Mouse (Mus musculus): ENCODE data around the gene Baiap3.

- TF ChIP-seq POLR2A (IDR thresholded peaks at IDR 0.05; ENCODE audit: extremely low read depth, insufficient read depth, low read length): no peak
- TF ChIP-seq CTCF (IDR thresholded peaks at IDR 0.05; ENCODE audit: low read depth, low read length): no peak
Observed at GRCm38 (mm10) chr17:25220746-25221145, 35.4 kb downstream of the Baiap3 start.

Data from liver, adult 2 months (tissue).